Mouse (Mus musculus) cerebellum, adult 2 months (tissue): Measurements from ENCODE around the gene Tbc1d22a. TPM values are rescaled to one million over a fixed set of nuclear protein-coding genes. Genes with fewer than 3 reads are reported as not detected.

Experiments
- DNase-seq, 2 experiments: peaks; one replicate each; pipeline ENCODE4 v3.0.0; 2021
- H3K27ac ChIP-seq: fragments of 200-500 bp; 2 replicates; pipeline ENCODE4 v1.5.1; 2012; ENCODE audit warnings: low read length, control low read depth, inconsistent platforms; ENCODE audit not compliant: insufficient read depth
- H3K27me3 ChIP-seq: fragments of 200-500 bp; 2 replicates; pipeline ENCODE4 v1.6.1; 2012; ENCODE audit warnings: inconsistent platforms, mild to moderate bottlenecking, low read length, moderate library complexity; ENCODE audit not compliant: control insufficient read depth, insufficient read depth
- H3K4me1 ChIP-seq: fragments of 200-500 bp; 2 replicates; pipeline ENCODE4 v1.6.1; 2011; ENCODE audit warnings: low read length; ENCODE audit not compliant: control insufficient read depth, insufficient read depth
- H3K4me3 ChIP-seq: fragments of 200-500 bp; replicated peaks from 2 replicates; pipeline ENCODE3; 2011; ENCODE audit warnings: mild to moderate bottlenecking, low read depth, low read length, control low read depth; ENCODE audit not compliant: insufficient read depth
- CTCF ChIP-seq: fragments of 200-500 bp; IDR thresholded peaks from 2 replicates; pipeline ENCODE4 v1.5.1; 2011; ENCODE audit warnings: low read depth, mild to moderate bottlenecking, control low read depth, low read length, moderate library complexity, borderline replicate concordance; ENCODE audit not compliant: insufficient read depth
- POLR2A ChIP-seq: fragments of 200-500 bp; IDR thresholded peaks from 2 replicates; pipeline ENCODE4 v1.6.1; 2011; ENCODE audit warnings: low read length, control low read depth, borderline replicate concordance; ENCODE audit not compliant: insufficient read depth
- WGBS: fragments of 180-500 bp; shearing (Covaris S2); methylation state at CpG from one replicate; pipeline ENCODE4 v1.1.7; 2018; 5-methylcytosine and 5-hydroxymethylcytosine counted together
- polyA plus RNA-seq: library from polyadenylated mRNA; depleted of rRNA; stranded (reverse); fragments of >200 nt; gene quantifications from 2 replicates; pipeline ENCODE4 v1.2.3, GENCODE M21; 2012

Gene Tbc1d22a
- polyA plus RNA-seq, 1 experiment = 23.3 TPM

- DNase-seq = no peak
- TF ChIP-seq CTCF (no peak), POLR2A (no peak)
- Histone ChIP-seq H3K4me3 (peak overlapping the region; percentile 21), H3K27me3 (no peaks in the 10 kb centered on the region), H3K4me1 (peaks cover 27% of the 10 kb centered on the region), H3K27ac (no peak overlapping the region; the same call in 1 of the 2 replicates)
- WGBS = 65% methylated on average over 8 of the region's 8 CpGs
Observed at GRCm38 (mm10) chr15:86183484-86183883, 30.8 kb upstream of the Tbc1d22a start.

GRCm38 (mm10) chr15:86184071-86184470, 30.2 kb upstream of the Tbc1d22a start:
- 31% methylated on average over 5 of the region's 5 CpGs for WGBS
- Histone ChIP-seq H3K27ac (peak overlapping the region; percentile 100), H3K4me1 (peaks cover 33% of the 10 kb centered on the region), H3K4me3 (peak overlapping the region; percentile 92), H3K27me3 (no peaks in the 10 kb centered on the region)
- peak in 1 of 2 experiments; percentile 50 for DNase-seq
- TF ChIP-seq CTCF (no peak), POLR2A (no peak)

- Histone ChIP-seq H3K4me3 (peak overlapping the region; percentile 92), H3K27ac (peak overlapping the region; percentile 100), H3K27me3 (no peaks in the 10 kb centered on the region), H3K4me1 (peaks cover 39% of the 10 kb centered on the region)
- 1% methylated on average over 69 of the region's 70 CpGs for WGBS
- DNase-seq = peak; percentile 71 to 76
- TF ChIP-seq POLR2A = no peak
- no peak for TF ChIP-seq CTCF
Observed at GRCm38 (mm10) chr15:86184851-86185688, 29.2 kb upstream of the Tbc1d22a start.

GRCm38 (mm10) chr15:86185689-86186569, 28.3 kb upstream of the Tbc1d22a start, which contains the start of gene Cerk:
Cerk (minus strand) TSS chr15:86186141.
- TF ChIP-seq POLR2A (peak; percentile 69; the same call in 1 of the 2 replicates), CTCF (peak; percentile 43; the same call in 1 of the 2 replicates)
- Histone ChIP-seq H3K4me1 (peaks cover 39% of the 10 kb centered on the region), H3K27me3 (no peaks in the 10 kb centered on the region), H3K4me3 (peak within 1 kb of the TSS; percentile 92), H3K27ac (peak within 1 kb of the TSS; percentile 100)
- DNase-seq = peak; percentile 90
- WGBS = 2% methylated on average over 43 of the region's 43 CpGs

- peaks cover 38% of the 10 kb centered on the region for H3K4me1 ChIP-seq
- no peaks in the 10 kb centered on the region for H3K27me3 ChIP-seq
- WGBS = 18% methylated on average over 3 of the region's 3 CpGs
- peak; percentile 68 to 70 for DNase-seq
- peak overlapping the region; percentile 92 for H3K4me3 ChIP-seq
- TF ChIP-seq CTCF = no peak
- peak overlapping the region; percentile 100 for H3K27ac ChIP-seq
Observed at GRCm38 (mm10) chr15:86186686-86187085, 27.6 kb upstream of the Tbc1d22a start.

GRCm38 (mm10) chr15:86188186-86188585, 26.1 kb upstream of the Tbc1d22a start:
- WGBS = 40% methylated on average over 5 of the region's 5 CpGs
- TF ChIP-seq CTCF (no peak), POLR2A (no peak)
- DNase-seq = peak in 1 of 2 experiments; percentile 53
- no peaks in the 10 kb centered on the region for H3K27me3 ChIP-seq
- H3K4me1 ChIP-seq = peaks cover 32% of the 10 kb centered on the region
- H3K27ac ChIP-seq = peak overlapping the region; percentile 94; the same call in 1 of the 2 replicates
- no peak overlapping the region for H3K4me3 ChIP-seq

GRCm38 (mm10) chr15:86188746-86189470, 25.4 kb upstream of the Tbc1d22a start:
- Histone ChIP-seq H3K27me3 (no peaks in the 10 kb centered on the region), H3K4me3 (peak overlapping the region; percentile 19), H3K27ac (peak overlapping the region; percentile 94), H3K4me1 (peaks cover 32% of the 10 kb centered on the region)
- DNase-seq = peak; percentile 87 to 94
- WGBS = 7% methylated on average over 10 of the region's 10 CpGs
- TF ChIP-seq POLR2A (peak; percentile 41; the same call in 1 of the 2 replicates), CTCF (no peak)
